Mouse (Mus musculus) liver, embryonic 14.5 days (tissue): ENCODE data around the gene Ajuba.

ENCODE experiments used
- CTCF ChIP-seq: IDR thresholded peaks from 2 replicates; pipeline ENCODE4 v1.5.1; 2016; ENCODE audit warnings: antibody characterized with exemption, low read depth, control low read depth
- EP300 ChIP-seq: IDR thresholded peaks from 2 replicates; pipeline ENCODE4 v1.6.1; 2016; ENCODE audit warnings: antibody characterized with exemption, low read depth

DNA sequence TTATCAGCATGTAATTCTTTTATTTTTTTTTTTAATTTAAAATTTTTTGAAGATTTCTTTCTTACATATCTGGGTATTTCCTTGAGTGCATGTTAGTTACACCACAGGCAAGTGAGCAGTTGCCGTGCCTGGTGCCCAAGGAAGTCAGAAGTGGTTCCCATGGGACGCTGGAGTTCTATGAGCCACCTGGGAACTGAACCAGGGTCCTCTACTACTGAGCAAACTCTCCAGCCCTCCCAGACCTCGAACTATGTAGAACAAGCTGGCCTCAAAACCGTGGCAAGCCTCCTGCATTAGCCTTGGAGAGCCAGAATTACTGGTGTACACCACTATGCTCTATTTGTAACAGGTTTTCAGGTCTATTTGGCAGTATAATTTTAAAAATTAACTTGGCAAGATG is 25.3 kb upstream of the Ajuba start:
- TF ChIP-seq CTCF (no peak), EP300 (no peak)
